Mouse (Mus musculus) splenic B cell, adult 2 months (primary cell): Measurements from ENCODE around the gene 1700001C19Rik.

Experiments
- DNase-seq: peaks from one replicate; pipeline ENCODE4 v3.0.0-alpha.2; 2011; ENCODE audit warnings: low read depth, low spot score
- H3K27me3 ChIP-seq: 2 replicates; pipeline ENCODE4 v1.6.1; 2012; ENCODE audit warnings: mild to moderate bottlenecking, low read length, moderate library complexity, mixed read lengths; ENCODE audit not compliant: control insufficient read depth, poor library complexity, insufficient read depth, severe bottlenecking
- H3K36me3 ChIP-seq: 2 replicates; pipeline ENCODE4 v1.6.1; 2012; ENCODE audit warnings: mild to moderate bottlenecking, low read length, moderate library complexity, mixed read lengths; ENCODE audit not compliant: control insufficient read depth, poor library complexity, insufficient read depth, severe bottlenecking

1700001C19Rik gene

GRCm38 (mm10) chr17:47385145-47385544, 52.0 kb downstream of the 1700001C19Rik start, which contains the start of gene Guca1b:
Gene Guca1b (plus strand): TSS chr17:47385393.
- H3K27me3 ChIP-seq = no peaks in the 10 kb centered on the region
- H3K36me3 ChIP-seq = no peaks in the 10 kb centered on the region
- no peak for DNase-seq

GRCm38 (mm10) chr17:47384064-47384463, 53.1 kb downstream of the 1700001C19Rik start:
- no peaks in the 10 kb centered on the region for H3K36me3 ChIP-seq
- H3K27me3 ChIP-seq = no peaks in the 10 kb centered on the region
- DNase-seq = no peak

GRCm38 (mm10) chr17:47383266-47383665, 53.9 kb downstream of the 1700001C19Rik start:
- no peak for DNase-seq

GRCm38 (mm10) chr17:47381917-47382316, 55.3 kb downstream of the 1700001C19Rik start:
- Histone ChIP-seq H3K36me3 (no peaks in the 10 kb centered on the region; the same call in 1 of the 2 replicates), H3K27me3 (no peaks in the 10 kb centered on the region)
- no peak for DNase-seq

More at GRCm38 (mm10) chr17:47383266-47383665, 53.9 kb downstream of the 1700001C19Rik start:
- Histone ChIP-seq H3K36me3 (no peaks in the 10 kb centered on the region), H3K27me3 (no peaks in the 10 kb centered on the region)

GRCm38 (mm10) chr17:47378133-47378532, 59.0 kb downstream of the 1700001C19Rik start:
- Histone ChIP-seq H3K36me3 (peaks cover 5% of the 10 kb centered on the region), H3K27me3 (no peaks in the 10 kb centered on the region)
- DNase-seq = no peak

GRCm38 (mm10) chr17:47376779-47377280, 60.3 kb downstream of the 1700001C19Rik start:
- Histone ChIP-seq H3K27me3 (no peaks in the 10 kb centered on the region), H3K36me3 (peaks cover 5% of the 10 kb centered on the region)
- DNase-seq = no peak

- H3K36me3 ChIP-seq = peaks cover 5% of the 10 kb centered on the region
- no peak for DNase-seq
- no peaks in the 10 kb centered on the region for H3K27me3 ChIP-seq
Measured at GRCm38 (mm10) chr17:47373991-47374390, 63.2 kb downstream of the 1700001C19Rik start.

- Histone ChIP-seq H3K36me3 (peaks cover 5% of the 10 kb centered on the region), H3K27me3 (no peaks in the 10 kb centered on the region)
- DNase-seq = peak; percentile 77
Measured at GRCm38 (mm10) chr17:47371451-47371850, 65.7 kb downstream of the 1700001C19Rik start.

GRCm38 (mm10) chr17:47369087-47369443, 68.1 kb downstream of the 1700001C19Rik start:
- peaks cover 2% of the 10 kb centered on the region; the same call in 1 of the 2 replicates for H3K36me3 ChIP-seq
- H3K27me3 ChIP-seq = no peaks in the 10 kb centered on the region
- no peak for DNase-seq

GRCm38 (mm10) chr17:47368401-47369086, 68.6 kb downstream of the 1700001C19Rik start, which contains the start of gene Mrps10:
Gene Mrps10 (plus strand): TSS chr17:47368887.
- no peaks in the 10 kb centered on the region; the same call in 1 of the 2 replicates for H3K36me3 ChIP-seq
- no peaks in the 10 kb centered on the region for H3K27me3 ChIP-seq
- DNase-seq = peak; percentile 94
